Mouse (Mus musculus) hindbrain, embryonic 13.5 days (tissue): ENCODE measurements around the gene Bola2. TPM values are rescaled to one million over a fixed set of nuclear protein-coding genes. Genes with fewer than 3 reads are reported as not detected.

Experiments
- ATAC-seq: fragments of 200-750 bp; cut with Nextera tagmentation; 2 replicates; pipeline ENCODE4 v1.8.0; 2017; ENCODE audit warnings: moderate TSS enrichment; ENCODE audit not compliant: low FRiP score
- H3K27ac ChIP-seq: fragments of 300-500 bp; sonication (generic); 2 replicates; pipeline ENCODE4 v1.5.1; 2015; ENCODE audit warnings: inconsistent platforms, mild to moderate bottlenecking, moderate library complexity
- H3K27me3 ChIP-seq: fragments of 300-500 bp; sonication (generic); 2 replicates; pipeline ENCODE4 v1.6.1; 2015; ENCODE audit warnings: mild to moderate bottlenecking, inconsistent platforms
- H3K36me3 ChIP-seq: fragments of 300-500 bp; sonication (generic); 2 replicates; pipeline ENCODE4 v1.6.1; 2015; ENCODE audit warnings: mild to moderate bottlenecking, inconsistent platforms
- H3K4me1 ChIP-seq: fragments of 300-500 bp; sonication (generic); replicated peaks from 2 replicates; pipeline ENCODE4 v1.6.1; 2015; ENCODE audit warnings: inconsistent platforms
- H3K4me2 ChIP-seq: fragments of 300-500 bp; sonication (generic); 2 replicates; pipeline ENCODE4 v1.6.1; 2015; ENCODE audit warnings: inconsistent platforms, mild to moderate bottlenecking, moderate library complexity
- H3K4me3 ChIP-seq: fragments of 300-500 bp; sonication (generic); 2 replicates; pipeline ENCODE4 v1.5.1; 2015; ENCODE audit warnings: mild to moderate bottlenecking, inconsistent platforms
- H3K9ac ChIP-seq: fragments of 300-500 bp; sonication (generic); 2 replicates; pipeline ENCODE4 v1.6.1; 2015; ENCODE audit warnings: mild to moderate bottlenecking, inconsistent platforms
- H3K9me3 ChIP-seq: fragments of 300-500 bp; sonication (generic); 2 replicates; pipeline ENCODE4 v1.6.1; 2016; ENCODE audit warnings: inconsistent platforms
- WGBS: fragments of 180-500 bp; shearing (Covaris S2); methylation state at CpG from one replicate; pipeline ENCODE4 v1.1.7; 2015; 5-methylcytosine and 5-hydroxymethylcytosine counted together
- polyA plus RNA-seq: library from polyadenylated mRNA; unstranded; fragments of >200 nt; fragmentation: Nextera tagmentation; extraction: Ambion mirVana; gene quantifications from 2 replicates; pipeline ENCODE4 v1.2.1, GENCODE M21; 2015

The Bola2 gene
- polyA plus RNA-seq, 1 experiment from 2014 or later = 149 TPM

- Histone ChIP-seq H3K27ac (peak overlapping the region; percentile 86), H3K9me3 (no peaks in the 10 kb centered on the region), H3K9ac (peak overlapping the region; percentile 92), H3K36me3 (peaks cover 19% of the 10 kb centered on the region), H3K4me3 (peak overlapping the region; percentile 72), H3K4me1 (peaks cover 57% of the 10 kb centered on the region), H3K27me3 (peaks cover 20% of the 10 kb centered on the region; the same call in 1 of the 2 replicates), H3K4me2 (peak overlapping the region; percentile 73)
- 85% methylated on average over 12 of the region's 12 CpGs for WGBS
- ATAC-seq = no peak
Observed at GRCm38 (mm10) chr7:126702861-126703756, 7.9 kb downstream of the Bola2 start.

- H3K9ac ChIP-seq = peak overlapping the region; percentile 92
- peaks cover 57% of the 10 kb centered on the region for H3K4me1 ChIP-seq
- no peak for ATAC-seq
- no peaks in the 10 kb centered on the region for H3K9me3 ChIP-seq
- WGBS = 8% methylated on average over 7 of the region's 7 CpGs
- H3K27ac ChIP-seq = peak overlapping the region; percentile 86
- peak overlapping the region; percentile 72 for H3K4me3 ChIP-seq
- H3K4me2 ChIP-seq = peak overlapping the region; percentile 73
- H3K27me3 ChIP-seq = peaks cover 20% of the 10 kb centered on the region; the same call in 1 of the 2 replicates
- peaks cover 17% of the 10 kb centered on the region for H3K36me3 ChIP-seq
Observed at GRCm38 (mm10) chr7:126703757-126704077, 8.5 kb downstream of the Bola2 start.

- Histone ChIP-seq H3K27me3 (peaks cover 20% of the 10 kb centered on the region; the same call in 1 of the 2 replicates), H3K36me3 (peaks cover 12% of the 10 kb centered on the region), H3K4me2 (peak overlapping the region; percentile 73), H3K9ac (peak overlapping the region; percentile 92), H3K27ac (peak overlapping the region; percentile 86), H3K9me3 (no peaks in the 10 kb centered on the region), H3K4me3 (peak overlapping the region; percentile 72), H3K4me1 (peaks cover 57% of the 10 kb centered on the region)
- peak; percentile 83 for ATAC-seq
- 1% methylated on average over 39 of the region's 39 CpGs for WGBS
Observed at GRCm38 (mm10) chr7:126704121-126704980, 9.2 kb downstream of the Bola2 start.

GRCm38 (mm10) chr7:126707442-126708174, 12.4 kb downstream of the Bola2 start, which contains the start of gene Coro1a:
Gene Coro1a, minus strand, starts transcription at chr7:126707787.
- Histone ChIP-seq H3K27me3 (peaks cover 20% of the 10 kb centered on the region; the same call in 1 of the 2 replicates), H3K36me3 (no peaks in the 10 kb centered on the region), H3K9me3 (no peaks in the 10 kb centered on the region), H3K4me1 (peaks cover 28% of the 10 kb centered on the region), H3K4me2 (no peak within 1 kb of the TSS), H3K9ac (no peak within 1 kb of the TSS), H3K27ac (no peak within 1 kb of the TSS), H3K4me3 (no peak within 1 kb of the TSS)
- WGBS = 92% methylated on average over 19 of the region's 19 CpGs
- ATAC-seq = no peak

- H3K9me3 ChIP-seq = no peaks in the 10 kb centered on the region
- 85% methylated on average over 10 of the region's 10 CpGs for WGBS
Observed at GRCm38 (mm10) chr7:126708175-126708952, 13.2 kb downstream of the Bola2 start.

GRCm38 (mm10) chr7:126710266-126710665, 15.1 kb downstream of the Bola2 start:
- ATAC-seq = no peak
- no peaks in the 10 kb centered on the region for H3K36me3 ChIP-seq
- H3K9me3 ChIP-seq = no peaks in the 10 kb centered on the region
- no peak overlapping the region for H3K4me3 ChIP-seq
- peaks cover 3% of the 10 kb centered on the region for H3K4me1 ChIP-seq
- H3K27ac ChIP-seq = no peak overlapping the region
- H3K27me3 ChIP-seq = peaks cover 11% of the 10 kb centered on the region; the same call in 1 of the 2 replicates
- 74% methylated on average over 4 of the region's 4 CpGs for WGBS
- H3K9ac ChIP-seq = no peak overlapping the region
- H3K4me2 ChIP-seq = no peak overlapping the region

More at GRCm38 (mm10) chr7:126708175-126708952, 13.2 kb downstream of the Bola2 start:
- Histone ChIP-seq H3K4me3 (no peak overlapping the region), H3K27me3 (peaks cover 13% of the 10 kb centered on the region; the same call in 1 of the 2 replicates), H3K9ac (no peak overlapping the region), H3K4me2 (no peak overlapping the region), H3K4me1 (peaks cover 20% of the 10 kb centered on the region), H3K36me3 (no peaks in the 10 kb centered on the region), H3K27ac (no peak overlapping the region)
- ATAC-seq = no peak

GRCm38 (mm10) chr7:126711910-126712309, 16.7 kb downstream of the Bola2 start:
- H3K4me2 ChIP-seq = no peak overlapping the region
- no peaks in the 10 kb centered on the region for H3K36me3 ChIP-seq
- no peak for ATAC-seq
- no peaks in the 10 kb centered on the region for H3K4me1 ChIP-seq
- H3K4me3 ChIP-seq = no peak overlapping the region
- no peak overlapping the region for H3K9ac ChIP-seq
- 74% methylated on average over 3 of the region's 3 CpGs for WGBS
- no peaks in the 10 kb centered on the region for H3K9me3 ChIP-seq
- H3K27ac ChIP-seq = no peak overlapping the region
- 0 out of 2 replicates have a peak, but pooled peaks cover 3% of the 10 kb centered on the region for H3K27me3 ChIP-seq

GRCm38 (mm10) chr7:126715679-126716078, 20.5 kb downstream of the Bola2 start:
- no peaks in the 10 kb centered on the region for H3K27me3 ChIP-seq
- WGBS = 81% methylated on average over 4 of the region's 4 CpGs
- no peak overlapping the region for H3K4me2 ChIP-seq
- H3K27ac ChIP-seq = no peak overlapping the region
- no peak overlapping the region for H3K9ac ChIP-seq
- no peaks in the 10 kb centered on the region for H3K9me3 ChIP-seq
- no peaks in the 10 kb centered on the region for H3K4me1 ChIP-seq
- H3K4me3 ChIP-seq = no peak overlapping the region
- ATAC-seq = no peak
- no peaks in the 10 kb centered on the region for H3K36me3 ChIP-seq

- H3K27me3 ChIP-seq = no peaks in the 10 kb centered on the region
- 0 out of 2 replicates have a peak, but pooled peaks cover 3% of the 10 kb centered on the region for H3K9me3 ChIP-seq
- no peak overlapping the region for H3K9ac ChIP-seq
- H3K27ac ChIP-seq = no peak overlapping the region
- no peaks in the 10 kb centered on the region for H3K4me1 ChIP-seq
- no peak for ATAC-seq
- no peak overlapping the region for H3K4me2 ChIP-seq
- H3K4me3 ChIP-seq = no peak overlapping the region
- H3K36me3 ChIP-seq = no peaks in the 10 kb centered on the region
- 90% methylated on average over 3 of the region's 3 CpGs for WGBS
Observed at GRCm38 (mm10) chr7:126717566-126717965, 22.4 kb downstream of the Bola2 start.

GRCm38 (mm10) chr7:126718787-126719337, 23.7 kb downstream of the Bola2 start:
- no peak overlapping the region for H3K27ac ChIP-seq
- no peaks in the 10 kb centered on the region for H3K36me3 ChIP-seq
- 97% methylated on average over 5 of the region's 5 CpGs for WGBS
- H3K27me3 ChIP-seq = no peaks in the 10 kb centered on the region
- H3K4me3 ChIP-seq = no peak overlapping the region
- no peaks in the 10 kb centered on the region for H3K4me1 ChIP-seq
- H3K9ac ChIP-seq = no peak overlapping the region
- H3K4me2 ChIP-seq = no peak overlapping the region
- H3K9me3 ChIP-seq = peaks cover 5% of the 10 kb centered on the region; the same call in 1 of the 2 replicates
- no peak for ATAC-seq

GRCm38 (mm10) chr7:126721635-126722034, 26.4 kb downstream of the Bola2 start:
- Histone ChIP-seq H3K27me3 (no peaks in the 10 kb centered on the region), H3K4me1 (no peaks in the 10 kb centered on the region), H3K27ac (no peak overlapping the region), H3K9me3 (peaks cover 5% of the 10 kb centered on the region; the same call in 1 of the 2 replicates), H3K4me3 (no peak overlapping the region), H3K4me2 (no peak overlapping the region), H3K9ac (no peak overlapping the region), H3K36me3 (no peaks in the 10 kb centered on the region)
- 91% methylated on average over 13 of the region's 13 CpGs for WGBS
- ATAC-seq = no peak
